Mouse (Mus musculus) mouse trophoblast stem cell (cell line): Measurements from ENCODE around the gene Slc13a2.

Experiments used
- in situ Hi-C, 2 experiments: fragments of 300-500 bp; cut with MseI, MboI; formaldehyde crosslinking; loops; 2 replicates in 1 of 2; 3 replicates in 1 of 2; pipeline ENCODE4 v1.15.1; 2025

Slc13a2 gene

GRCm38 (mm10) chr11:78355471-78356238, 66.4 kb downstream of the Slc13a2 start:
- in situ Hi-C loops, result loop anchor here in 1 of 2 experiments (5.0 kb wide), 1 partner anchor 47 kb away; no protein-coding TSS in a partner anchor

GRCm38 (mm10) chr11:78354905-78355304, 67.1 kb downstream of the Slc13a2 start:
- in situ Hi-C loops, result loop anchor here in 1 of 2 experiments (5.0 kb wide), 1 partner anchor 47 kb away; no protein-coding TSS in a partner anchor

- in situ Hi-C loops, result no loop called here
Observed at GRCm38 (mm10) chr11:78353081-78353480, 68.9 kb downstream of the Slc13a2 start.

DNA sequence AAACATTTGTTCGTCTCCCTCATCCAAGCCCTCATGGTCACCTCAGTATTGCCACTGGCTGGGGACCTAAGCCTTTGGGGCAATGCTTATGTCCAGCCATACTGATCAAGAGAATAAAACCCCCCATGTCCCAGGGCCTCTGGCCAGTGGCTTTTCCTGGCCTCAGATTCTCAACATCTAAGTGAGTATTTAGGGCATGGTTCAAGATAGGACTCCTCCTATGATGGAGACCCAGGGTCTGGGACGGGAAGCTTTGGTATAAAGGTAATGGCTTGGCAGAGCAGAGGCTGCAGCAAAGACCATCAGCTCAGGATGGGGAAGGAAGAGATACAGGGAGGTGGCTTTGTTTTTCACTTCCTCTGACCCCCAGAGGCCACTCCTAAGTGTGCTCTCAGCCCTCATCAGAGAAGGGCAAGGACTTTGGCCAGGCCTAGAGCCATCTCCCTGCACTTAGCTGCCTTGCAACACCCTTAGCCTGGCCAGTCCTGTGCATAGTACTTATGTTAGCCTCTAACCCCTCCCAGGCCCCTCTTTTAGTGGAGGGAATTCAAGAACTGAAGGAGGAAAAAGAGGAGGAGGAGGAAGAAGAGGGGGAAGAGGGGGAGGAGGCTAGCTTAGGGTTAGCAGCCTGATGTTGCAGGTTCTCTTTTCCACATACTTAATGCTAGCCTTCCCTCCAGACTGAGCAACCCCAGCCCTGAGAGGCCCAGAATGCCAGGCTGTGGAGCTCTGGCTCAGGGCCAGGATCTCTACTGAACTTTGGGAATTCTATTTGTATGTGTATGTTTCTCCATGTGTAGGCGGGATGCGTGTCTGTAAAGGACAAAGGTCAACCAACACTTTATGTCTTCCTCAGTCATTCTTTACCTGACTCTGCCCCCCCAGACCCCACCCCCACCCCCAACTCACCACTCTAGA, 72.3 kb downstream of the Slc13a2 start:
- in situ Hi-C loops, result no loop called here

GRCm38 (mm10) chr11:78348474-78348873, 73.5 kb downstream of the Slc13a2 start:
- in situ Hi-C loops, result no loop called here

DNA sequence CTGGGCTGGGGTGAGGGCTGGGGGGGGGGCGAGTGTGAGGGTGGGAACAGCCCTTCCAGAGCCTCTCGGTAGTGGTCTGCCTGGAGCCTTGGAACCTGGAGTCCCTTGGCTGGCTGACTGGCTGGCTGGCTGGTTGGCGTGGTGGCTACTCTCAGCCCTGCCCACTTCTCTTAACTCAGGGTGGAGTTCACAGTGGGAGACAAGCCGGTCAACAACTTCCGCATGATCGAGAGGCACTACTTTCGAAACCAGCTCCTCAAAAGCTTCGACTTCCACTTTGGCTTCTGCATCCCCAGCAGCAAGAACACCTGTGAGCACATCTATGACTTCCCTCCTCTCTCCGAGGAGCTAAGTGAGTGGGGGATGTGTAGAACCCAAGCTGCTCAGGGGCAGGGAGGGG, 74.1 kb downstream of the Slc13a2 start:
- in situ Hi-C loops, result no loop called here
